Mouse (Mus musculus) testis, adult 2 months (tissue): ENCODE data around the gene Prss38.

Experiments used
- CTCF ChIP-seq: fragments of 200-500 bp; IDR thresholded peaks from 2 replicates; pipeline ENCODE4 v1.5.1; 2012; ENCODE audit warnings: low read depth, mild to moderate bottlenecking, inconsistent platforms, low read length, moderate library complexity; ENCODE audit not compliant: control insufficient read depth, insufficient read depth, insufficient replicate concordance
- POLR2A ChIP-seq: fragments of 200-500 bp; IDR thresholded peaks from 2 replicates; pipeline ENCODE4 v1.6.1; 2012; ENCODE audit warnings: low read depth, mild to moderate bottlenecking, inconsistent platforms, low read length, moderate library complexity; ENCODE audit not compliant: control insufficient read depth

DNA sequence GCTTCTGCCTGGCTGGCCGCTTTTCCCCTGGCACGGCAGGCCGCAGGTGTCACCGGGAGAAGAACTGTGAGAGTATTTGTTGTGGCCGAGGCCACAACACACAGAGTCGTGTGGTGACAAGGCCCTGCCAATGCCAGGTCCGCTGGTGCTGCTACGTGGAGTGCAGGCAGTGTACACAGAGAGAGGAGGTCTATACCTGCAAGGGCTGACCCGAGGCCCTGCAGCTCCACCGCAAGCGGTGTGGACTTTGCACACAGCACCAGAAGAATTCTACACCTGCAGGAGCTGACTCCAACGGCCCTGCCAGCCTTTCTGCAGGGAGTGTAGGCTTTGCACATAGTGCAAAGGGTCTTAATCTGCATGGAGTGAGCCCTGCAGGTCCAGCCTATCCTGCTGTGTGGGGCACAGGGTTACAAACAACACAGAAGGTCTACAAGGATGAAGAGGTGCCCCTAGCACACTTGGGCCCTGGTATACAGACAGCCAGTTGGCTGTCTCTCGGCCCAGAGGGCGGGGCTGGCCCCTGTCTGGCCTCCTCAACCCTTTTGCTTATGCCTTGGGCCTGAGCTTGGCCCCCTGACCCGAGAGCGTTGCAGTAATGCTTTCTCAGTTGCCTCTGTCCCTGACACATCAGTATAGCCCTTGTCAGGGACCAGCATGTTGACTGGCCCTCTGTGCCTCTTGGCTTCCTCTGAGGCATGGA lies 44.1 kb downstream of the Prss38 start:
- TF ChIP-seq POLR2A (no peak), CTCF (no peak)
